Mouse (Mus musculus): Measurements from ENCODE around the gene Hspa1l. TPM values are rescaled to one million over a fixed set of nuclear protein-coding genes. Genes with fewer than 3 reads are reported as not detected.

Hspa1l gene
- total and polyA plus RNA-seq, 3 experiments = 0.15 to 1.6 TPM; not detected in 1

GRCm38 (mm10) chr17:35023756-35024155 lies 51.3 kb downstream of the Hspa1l start:
- H3K9ac ChIP-seq (ENCODE audit: control insufficient read depth, low read depth, low read length, poor library complexity, severe bottlenecking) = peak overlapping the region; percentile 77
- H3K4me3 ChIP-seq (ENCODE audit: control insufficient read depth in 1 of 2, insufficient read depth in 1 of 2, low read depth in 2 of 2, low read length in 2 of 2) = peak overlapping the region; percentile 54 to 66
- DNase-seq (ENCODE audit: low read depth, low spot score) = peak; percentile 75
- peaks cover 39% of the 10 kb centered on the region for H3K79me2 ChIP-seq (ENCODE audit: control insufficient read depth, insufficient read depth, low read length, poor library complexity)
- TF ChIP-seq SMC3 (IDR thresholded peaks at IDR 0.05; ENCODE audit: low read depth, low read length) = peak; percentile 4; the same call in 1 of the 2 replicates
- peak; percentile 10; the same call in 1 of the 2 replicates for TF ChIP-seq MAZ (IDR thresholded peaks at IDR 0.05; ENCODE audit: low read depth, low read length)
- 0 out of 2 replicates have a peak, but pooled peaks have one; percentile 16 for TF ChIP-seq POLR2AphosphoS2 (IDR thresholded peaks at IDR 0.05; ENCODE audit: low read length)
- no peak for TF ChIP-seq RCOR1 (IDR thresholded peaks at IDR 0.05; ENCODE audit: low read depth, low read length)
- TF ChIP-seq GATA1 (IDR thresholded peaks at IDR 0.05; ENCODE audit: low read depth, low read length) = no peak
- peak; percentile 46; the same call in 1 of the 2 replicates for TF ChIP-seq TBP (IDR thresholded peaks at IDR 0.05; ENCODE audit: low read depth, low read length)
- 0 out of 2 replicates have a peak, but pooled peaks have one; percentile 9 for TF ChIP-seq ELF1 (IDR thresholded peaks at IDR 0.05; ENCODE audit: low read depth, low read length)
- TF ChIP-seq ETS1 (IDR thresholded peaks at IDR 0.05; ENCODE audit: low read depth, low read length) = peak; percentile 50; the same call in 1 of the 2 replicates
- peak; percentile 22; the same call in 1 of the 2 replicates for TF ChIP-seq ZMIZ1 (IDR thresholded peaks at IDR 0.05; ENCODE audit: low read depth, low read length)
- TF ChIP-seq POLR2A (IDR thresholded peaks at IDR 0.05; ENCODE audit: control insufficient read depth in 1 of 2, insufficient read depth in 1 of 2, low read depth in 1 of 2, low read length in 2 of 2, poor library complexity in 1 of 2) = peak in 1 of 2 experiments; percentile 61; a peak in 2 of 4 replicates
- no peak for TF ChIP-seq ZNF384 (IDR thresholded peaks at IDR 0.05; ENCODE audit: low read depth, low read length)
- TF ChIP-seq TCF12 (IDR thresholded peaks at IDR 0.05; ENCODE audit: low read depth, low read length) = peak; percentile 8; the same call in 1 of the 2 replicates
- peak; percentile 66 for TF ChIP-seq USF1 (IDR thresholded peaks at IDR 0.05; ENCODE audit: low read depth, low read length)
- 0 out of 2 replicates have a peak, but pooled peaks have one; percentile 3 for TF ChIP-seq TAL1 (IDR thresholded peaks at IDR 0.05; ENCODE audit: low read length)
- TF ChIP-seq E2F4 (IDR thresholded peaks at IDR 0.05; ENCODE audit: borderline replicate concordance, low read depth, low read length) = no peak
- peak; percentile 77 for TF ChIP-seq MAX (IDR thresholded peaks at IDR 0.05; ENCODE audit: low read length)
- TF ChIP-seq NRF1 (IDR thresholded peaks at IDR 0.05; ENCODE audit: insufficient read depth, low read depth, low read length, poor library complexity, severe bottlenecking) = no peak
- peak; percentile 33; the same call in 1 of the 2 replicates for TF ChIP-seq MYC (IDR thresholded peaks at IDR 0.05; ENCODE audit: low read depth, low read length)
- TF ChIP-seq EP300 (IDR thresholded peaks at IDR 0.05; ENCODE audit: low read depth in 1 of 2, low read length in 2 of 2) = peak in 1 of 2 experiments; percentile 50; a peak in 2 of 4 replicates
- peak; percentile 15; the same call in 1 of the 2 replicates for TF ChIP-seq SIN3A (IDR thresholded peaks at IDR 0.05; ENCODE audit: low read length)
- peak; percentile 30 for TF ChIP-seq NELFE (IDR thresholded peaks at IDR 0.05; ENCODE audit: low read depth, low read length)
- TF ChIP-seq UBTF (IDR thresholded peaks at IDR 0.05; ENCODE audit: borderline replicate concordance, insufficient read depth, low read depth, low read length) = no peak
- H3K27ac ChIP-seq (ENCODE audit: control insufficient read depth, low read depth, low read length) = peak overlapping the region; percentile 96
- peaks cover 17 to 63% of the 10 kb centered on the region in 2 experiments; a peak in 3 of 4 replicates for H3K4me1 ChIP-seq (ENCODE audit: control insufficient read depth in 1 of 2, insufficient read depth in 2 of 2, low read length in 2 of 2)
- H3K9me3 ChIP-seq (replicated peaks; ENCODE audit: insufficient read depth, low read length) = no peaks in the 10 kb centered on the region
- H3K36me3 ChIP-seq (ENCODE audit: control insufficient read depth in 1 of 2, insufficient read depth in 2 of 2, low read length in 2 of 2) = peaks cover 0 to 50% of the 10 kb centered on the region in 2 experiments; a peak in 2 of 4 replicates
- no peaks in the 10 kb centered on the region for H3K27me3 ChIP-seq (ENCODE audit: control insufficient read depth in 1 of 2, insufficient read depth in 2 of 2, low read length in 2 of 2)

Measured in MEL (cell line).